Comparison of ENCODE assay signal across 7 mouse cellular contexts in genomic region chr17:33628621-33629486, GRCm38 (mm10). TPM values are rescaled to one million over a fixed set of nuclear protein-coding genes. Genes with fewer than 3 reads are reported as not detected.
DNase-seq lines count a peak whose midpoint lies in the region; ATAC-seq lines count a peak whose summit lies in the region.

Gene Zfp414, plus strand, starts transcription at chr17:33629090.

- no peaks in the 10 kb centered on the region for H3K9me3 ChIP-seq in intestine, embryonic 15.5 days
- H3K9me3 ChIP-seq in midbrain, embryonic 10.5 days (replicated peaks), result no peaks in the 10 kb centered on the region

- WGBS in intestine, embryonic 15.5 days, result 3% methylated on average over 35 of the region's 35 CpGs
- WGBS in midbrain, embryonic 10.5 days, result 2% methylated on average over 35 of the region's 35 CpGs

- intact Hi-C loops in gastrocnemius, postnatal 36 days (cut with DNase I), result no loop called here
- intact Hi-C loops in left cerebral cortex, postnatal 25 days (cut with DNase I), result no loop called here

- peak; percentile 86 to 90 for DNase-seq in adrenal gland, adult 18-20 months (ENCODE audit: low spot score in 2 of 2)
- peak; percentile 97 for DNase-seq in embryo, embryonic 11 days
- DNase-seq in gastrocnemius, postnatal 36 days, result peak; percentile 90 to 92
- peak; percentile 90 to 92 for DNase-seq in left cerebral cortex, postnatal 25 days (ENCODE audit: low spot score in 2 of 2)
- DNase-seq in midbrain, embryonic 10.5 days (ENCODE audit: low spot score), result peak; percentile 92
- DNase-seq in right cerebral cortex, postnatal 4 days, result peak; percentile 85

- peaks cover 13% of the 10 kb centered on the region for H3K36me3 ChIP-seq in intestine, embryonic 15.5 days
- H3K36me3 ChIP-seq in midbrain, embryonic 10.5 days, result peaks cover 33% of the 10 kb centered on the region

- H3K4me2 ChIP-seq in intestine, embryonic 15.5 days (replicated peaks), result peak within 1 kb of the TSS; percentile 60

- peak within 1 kb of the TSS; percentile 99 for H3K27ac ChIP-seq in intestine, embryonic 15.5 days
- peak within 1 kb of the TSS; percentile 98 for H3K27ac ChIP-seq in midbrain, embryonic 10.5 days (replicated peaks)

- peak within 1 kb of the TSS; percentile 75 for H3K4me3 ChIP-seq in intestine, embryonic 15.5 days (replicated peaks)
- H3K4me3 ChIP-seq in midbrain, embryonic 10.5 days, result peak within 1 kb of the TSS; percentile 77

- ATAC-seq in intestine, embryonic 15.5 days, result peak; percentile 98

- no peaks in the 10 kb centered on the region for H3K27me3 ChIP-seq in intestine, embryonic 15.5 days (replicated peaks)
- H3K27me3 ChIP-seq in midbrain, embryonic 10.5 days (ENCODE audit: low read depth, poor library complexity, severe bottlenecking), result no peaks in the 10 kb centered on the region

- H3K9ac ChIP-seq in intestine, embryonic 15.5 days, result peak within 1 kb of the TSS; percentile 86

- H3K4me1 ChIP-seq in intestine, embryonic 15.5 days (replicated peaks), result peaks cover 7% of the 10 kb centered on the region
- H3K4me1 ChIP-seq in midbrain, embryonic 10.5 days, result peaks cover 26% of the 10 kb centered on the region

RNA-seq across cellular contexts. Expression of gene Zfp414, which starts in this region (rescaled TPM):
- 10 to 100 TPM; 28.9 to 31.8 TPM for total RNA-seq in adrenal gland, adult 18-20 months (2021)
- total RNA-seq in gastrocnemius, postnatal 36 days (2021), result 1 to 10 TPM; 6.6 to 7.8 TPM
- polyA plus RNA-seq in intestine, embryonic 15.5 days (2015; fragmentation: Nextera tagmentation; extraction: Ambion mirVana), result 37.0 and 37.7 TPM in 2 replicates
- 10 to 100 TPM; 43.0 to 45.3 TPM for total RNA-seq in left cerebral cortex, postnatal 25 days (2021)
- 54.3 and 67.0 TPM in 2 replicates for polyA plus RNA-seq in midbrain, embryonic 10.5 days (2016; fragmentation: Nextera tagmentation; extraction: Ambion mirVana)

Comparison
In these comparisons a context has a peak if more than half of its experiments do, and no peak if none do; other contexts are left out.
1. Peak in every context shown above with its lines: DNase-seq, ATAC-seq, H3K4me3 ChIP-seq and H3K27ac ChIP-seq.